Mouse (Mus musculus) small intestine, adult 2 months (tissue): ENCODE data around the gene Sppl3.

ENCODE experiments used
- CTCF ChIP-seq: fragments of 200-500 bp; IDR thresholded peaks from 2 replicates; pipeline ENCODE4 v1.5.1; 2012; ENCODE audit warnings: low read depth, mild to moderate bottlenecking, control low read depth, inconsistent platforms, low read length, moderate library complexity, mixed read lengths; ENCODE audit not compliant: insufficient replicate concordance, insufficient read length; ENCODE audit errors: extremely low read depth
- POLR2A ChIP-seq: fragments of 200-500 bp; IDR thresholded peaks from 2 replicates; pipeline ENCODE4 v1.6.1; 2012; ENCODE audit warnings: low read depth, mild to moderate bottlenecking, control low read depth, inconsistent platforms, low read length, moderate library complexity

DNA sequence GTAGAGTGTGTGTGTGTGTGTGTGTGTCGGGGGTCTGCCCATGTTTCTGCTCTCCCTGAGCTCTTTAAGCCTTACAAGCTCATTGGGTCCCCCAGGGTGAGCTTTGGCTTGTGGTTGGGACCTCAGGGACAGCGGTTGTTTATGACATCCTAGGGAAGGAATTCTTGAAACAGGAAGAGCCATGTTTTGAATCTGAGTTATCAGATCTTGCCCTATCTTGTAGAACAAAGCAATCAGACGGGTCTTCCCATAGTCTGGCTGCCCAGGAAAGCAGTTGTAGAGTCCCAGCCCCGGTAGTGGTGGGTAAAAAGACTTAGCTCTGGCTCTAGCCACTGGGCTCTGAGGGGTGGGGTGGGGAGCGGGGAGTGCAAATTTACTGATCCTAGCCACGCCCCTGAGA is 13.6 kb upstream of the Sppl3 start:
- TF ChIP-seq CTCF (no peak), POLR2A (no peak)
